Comparison of ENCODE assay signal across 8 mouse cellular contexts in genomic region chr13:41709475-41710227, GRCm38 (mm10).
DNase-seq lines count a peak whose midpoint lies in the region; ATAC-seq and TF ChIP-seq lines count a peak whose summit lies in the region.

No protein-coding gene starts in this region.

- no peaks in the 10 kb centered on the region for H3K36me3 ChIP-seq in hindbrain, embryonic 16.5 days (ENCODE audit: control insufficient read depth, insufficient read depth, low read length)

- TF ChIP-seq CTCF in cerebellum, adult 2 months (IDR thresholded peaks at IDR 0.05; ENCODE audit: borderline replicate concordance, insufficient read depth, low read depth, low read length) = peak; percentile 76

- no peak overlapping the region for H3K4me3 ChIP-seq in cerebellum, adult 2 months (replicated peaks; ENCODE audit: insufficient read depth, low read depth, low read length)
- H3K4me3 ChIP-seq in hindbrain, embryonic 16.5 days (ENCODE audit: low read length) = no peak overlapping the region

- peak overlapping the region; percentile 14 for H3K4me2 ChIP-seq in hindbrain, embryonic 16.5 days (ENCODE audit: low read length)

- H3K27me3 ChIP-seq in cerebellum, adult 2 months (ENCODE audit: control insufficient read depth, insufficient read depth, low read length) = no peaks in the 10 kb centered on the region
- no peaks in the 10 kb centered on the region for H3K27me3 ChIP-seq in hindbrain, embryonic 16.5 days (replicated peaks; ENCODE audit: control insufficient read depth, insufficient read depth, low read length)

- H3K9ac ChIP-seq in hindbrain, embryonic 16.5 days (ENCODE audit: low read depth, low read length) = no peak overlapping the region

- no peaks in the 10 kb centered on the region for H3K4me1 ChIP-seq in cerebellum, adult 2 months (ENCODE audit: control insufficient read depth, insufficient read depth, low read length)
- no peaks in the 10 kb centered on the region; the same call in 1 of the 2 replicates for H3K4me1 ChIP-seq in hindbrain, embryonic 16.5 days (ENCODE audit: control insufficient read depth, insufficient read depth, low read depth, low read length)

- 32% methylated on average over 24 of the region's 24 CpGs for WGBS in cerebellum, adult 2 months
- 35% methylated on average over 24 of the region's 24 CpGs for WGBS in hindbrain, embryonic 16.5 days

- H3K9me3 ChIP-seq in hindbrain, embryonic 16.5 days (ENCODE audit: control insufficient read depth, low read length) = no peaks in the 10 kb centered on the region

- ATAC-seq in hindbrain, embryonic 16.5 days = peak; percentile 90
- peak; percentile 77 for ATAC-seq in megakaryocyte, adult 5-6 weeks (ENCODE audit: poor library complexity, severe bottlenecking)

- no peak overlapping the region for H3K27ac ChIP-seq in cerebellum, adult 2 months (ENCODE audit: insufficient read depth, low read length)
- no peak overlapping the region for H3K27ac ChIP-seq in hindbrain, embryonic 16.5 days (ENCODE audit: low read depth, low read length)

- no peak for TF ChIP-seq POLR2A in cerebellum, adult 2 months (IDR thresholded peaks at IDR 0.05; ENCODE audit: borderline replicate concordance, insufficient read depth, low read length)

- DNase-seq in NIH3T3 (ENCODE audit: low read depth) = peak; percentile 93
- DNase-seq in cerebellum, adult 2 months = peak; percentile 69 to 80
- peak; percentile 53 to 85 for DNase-seq in frontal cortex, postnatal 10 days (ENCODE audit: low spot score in 2 of 2)
- peak; percentile 80 to 99 for DNase-seq in layer of hippocampus, postnatal 25 days (ENCODE audit: extremely low spot score in 1 of 2, low spot score in 1 of 2)
- DNase-seq in right cerebral cortex, postnatal 14 days = peak; percentile 96
- peak; percentile 92 for DNase-seq in urinary bladder, postnatal 14 days (ENCODE audit: low spot score)
